Mouse (Mus musculus): ENCODE data around the gene Rpl18. TPM values are rescaled to one million over a fixed set of nuclear protein-coding genes. Genes with fewer than 3 reads are reported as not detected.

Rpl18 gene
- polyA plus RNA-seq, 1 experiment, result 3,224 TPM

DNA sequence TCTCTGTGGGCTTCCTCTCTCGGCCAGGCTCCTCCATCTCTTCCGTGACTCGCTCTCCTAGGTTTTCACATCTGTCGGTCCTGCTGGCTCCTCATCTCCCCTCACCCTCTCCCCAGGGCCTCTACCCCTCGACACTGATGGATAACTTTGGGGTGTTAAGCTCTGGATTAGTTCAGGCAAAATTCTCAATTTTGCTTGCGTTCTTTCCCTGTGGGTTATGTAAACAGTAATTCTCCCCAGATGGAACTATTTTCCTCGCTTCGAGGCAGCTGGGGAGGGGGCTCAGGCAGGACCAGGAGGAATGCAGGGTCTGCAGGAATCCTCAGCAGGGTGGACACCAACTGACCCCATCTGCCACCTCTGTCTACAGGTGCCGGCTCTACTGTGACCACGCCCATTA, 29.4 kb upstream of the Rpl18 start:
- no peaks in the 10 kb centered on the region for H3K79me2 ChIP-seq (ENCODE audit: control insufficient read depth, insufficient read depth)
- no peak overlapping the region for H3K4me3 ChIP-seq
- H3ac ChIP-seq (ENCODE audit: control insufficient read depth, insufficient read length), result no peak overlapping the region
- no peaks in the 10 kb centered on the region for H3K27me3 ChIP-seq (ENCODE audit: control insufficient read depth, insufficient read depth, insufficient read length)
- no peak for TF ChIP-seq MAX (IDR thresholded peaks at IDR 0.05; ENCODE audit: low read depth)
- TF ChIP-seq MYOG (IDR thresholded peaks at IDR 0.05; ENCODE audit: control insufficient read depth in 1 of 3, insufficient read depth in 1 of 3, insufficient read length in 2 of 3, low read depth in 2 of 3), result no peak
- no peak for TF ChIP-seq MYOD1 (IDR thresholded peaks at IDR 0.05; ENCODE audit: control insufficient read depth in 1 of 3, insufficient read length in 2 of 3, low read depth in 2 of 3)
- no peak for TF ChIP-seq REST (IDR thresholded peaks at IDR 0.05; ENCODE audit: insufficient read depth, insufficient read length)
- no peak for TF ChIP-seq E2F4 (IDR thresholded peaks at IDR 0.05; ENCODE audit: insufficient read depth)
- TF ChIP-seq CEBPB (IDR thresholded peaks at IDR 0.05; ENCODE audit: insufficient read depth, poor library complexity, severe bottlenecking), result no peak
- TF ChIP-seq POLR2AphosphoS2 (IDR thresholded peaks at IDR 0.05; ENCODE audit: insufficient read length, low read depth), result no peak
- no peak for TF ChIP-seq POLR2A (IDR thresholded peaks at IDR 0.05; ENCODE audit: insufficient read length, low read depth)
- no peaks in the 10 kb centered on the region for H3K36me3 ChIP-seq (ENCODE audit: control insufficient read depth, insufficient read depth)
- H3K4me2 ChIP-seq (ENCODE audit: low read depth), result no peak overlapping the region

DNA sequence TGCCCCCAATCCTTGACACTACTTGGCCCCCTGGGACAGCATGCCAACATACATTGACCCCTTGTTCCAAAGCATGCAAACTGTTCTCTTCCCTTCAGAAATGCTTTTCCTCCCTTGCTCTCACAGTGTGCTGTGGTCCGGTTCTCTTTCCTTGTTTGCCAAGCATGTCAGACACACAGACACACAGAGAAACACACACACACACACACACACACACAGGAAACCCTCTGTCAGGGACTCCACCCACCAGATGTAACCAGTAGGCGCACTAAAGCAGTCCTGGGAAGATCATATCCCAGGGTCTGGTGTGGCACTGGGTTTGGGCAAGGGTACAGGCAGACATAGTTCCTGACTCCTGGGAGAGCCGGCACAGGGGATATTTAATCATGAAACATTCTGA, 28.4 kb upstream of the Rpl18 start:
- Histone ChIP-seq H3K4me2 (ENCODE audit: low read depth) (no peak overlapping the region), H3K27me3 (ENCODE audit: control insufficient read depth, insufficient read depth, insufficient read length) (no peaks in the 10 kb centered on the region), H3K79me2 (ENCODE audit: control insufficient read depth, insufficient read depth) (no peaks in the 10 kb centered on the region), H3ac (ENCODE audit: control insufficient read depth, insufficient read length) (no peak overlapping the region), H3K36me3 (ENCODE audit: control insufficient read depth, insufficient read depth) (no peaks in the 10 kb centered on the region), H3K4me3 (no peak overlapping the region)
- TF ChIP-seq POLR2A (IDR thresholded peaks at IDR 0.05; ENCODE audit: insufficient read length, low read depth), result no peak
- TF ChIP-seq E2F4 (IDR thresholded peaks at IDR 0.05; ENCODE audit: insufficient read depth), result no peak
- TF ChIP-seq MYOG (IDR thresholded peaks at IDR 0.05; ENCODE audit: control insufficient read depth in 1 of 3, insufficient read depth in 1 of 3, insufficient read length in 2 of 3, low read depth in 2 of 3), result no peak
- no peak for TF ChIP-seq SRF (IDR thresholded peaks at IDR 0.05; ENCODE audit: control insufficient read depth, insufficient read length, low read depth)
- TF ChIP-seq TCF12 (IDR thresholded peaks at IDR 0.05; ENCODE audit: insufficient read depth, poor library complexity, severe bottlenecking), result no peak
- TF ChIP-seq USF1 (IDR thresholded peaks at IDR 0.05; ENCODE audit: low read depth), result no peak
- no peak for TF ChIP-seq CEBPB (IDR thresholded peaks at IDR 0.05; ENCODE audit: insufficient read depth, poor library complexity, severe bottlenecking)
- TF ChIP-seq REST (IDR thresholded peaks at IDR 0.05; ENCODE audit: insufficient read depth, insufficient read length), result no peak
- TF ChIP-seq MAX (IDR thresholded peaks at IDR 0.05; ENCODE audit: low read depth), result no peak

GRCm38 (mm10) chr7:45689099-45689498, 26.2 kb upstream of the Rpl18 start:
- no peaks in the 10 kb centered on the region for H3K27me3 ChIP-seq (ENCODE audit: control insufficient read depth, insufficient read depth, insufficient read length)
- no peak overlapping the region for H3K4me3 ChIP-seq
- TF ChIP-seq SRF (IDR thresholded peaks at IDR 0.05; ENCODE audit: control insufficient read depth, insufficient read length, low read depth), result no peak
- no peak for TF ChIP-seq TCF3 (IDR thresholded peaks at IDR 0.05; ENCODE audit: insufficient read length, low read depth)
- no peak for TF ChIP-seq MYOG (IDR thresholded peaks at IDR 0.05; ENCODE audit: control insufficient read depth in 1 of 3, insufficient read depth in 1 of 3, insufficient read length in 2 of 3, low read depth in 2 of 3)
- no peak for TF ChIP-seq TCF12 (IDR thresholded peaks at IDR 0.05; ENCODE audit: insufficient read depth, poor library complexity, severe bottlenecking)
- no peak for TF ChIP-seq E2F4 (IDR thresholded peaks at IDR 0.05; ENCODE audit: insufficient read depth)
- TF ChIP-seq CEBPB (IDR thresholded peaks at IDR 0.05; ENCODE audit: insufficient read depth, poor library complexity, severe bottlenecking), result no peak
- TF ChIP-seq REST (IDR thresholded peaks at IDR 0.05; ENCODE audit: insufficient read depth, insufficient read length), result no peak
- TF ChIP-seq POLR2A (IDR thresholded peaks at IDR 0.05; ENCODE audit: insufficient read length, low read depth), result no peak
- TF ChIP-seq MAX (IDR thresholded peaks at IDR 0.05; ENCODE audit: low read depth), result no peak
- TF ChIP-seq POLR2AphosphoS2 (IDR thresholded peaks at IDR 0.05; ENCODE audit: insufficient read length, low read depth), result no peak
- no peak for TF ChIP-seq USF1 (IDR thresholded peaks at IDR 0.05; ENCODE audit: low read depth)
- TF ChIP-seq MYOD1 (IDR thresholded peaks at IDR 0.05; ENCODE audit: control insufficient read depth in 1 of 3, insufficient read length in 2 of 3, low read depth in 2 of 3), result no peak
- H3K4me2 ChIP-seq (ENCODE audit: low read depth), result no peak overlapping the region
- no peaks in the 10 kb centered on the region for H3K79me2 ChIP-seq (ENCODE audit: control insufficient read depth, insufficient read depth)
- no peaks in the 10 kb centered on the region for H3K36me3 ChIP-seq (ENCODE audit: control insufficient read depth, insufficient read depth)
- H3ac ChIP-seq (ENCODE audit: control insufficient read depth, insufficient read length), result no peak overlapping the region

GRCm38 (mm10) chr7:45689800-45690199, 25.5 kb upstream of the Rpl18 start:
- H3K27me3 ChIP-seq (ENCODE audit: control insufficient read depth, insufficient read depth, insufficient read length), result no peaks in the 10 kb centered on the region
- H3K4me3 ChIP-seq, result no peak overlapping the region
- H3K36me3 ChIP-seq (ENCODE audit: control insufficient read depth, insufficient read depth), result no peaks in the 10 kb centered on the region
- no peak overlapping the region for H3K4me2 ChIP-seq (ENCODE audit: low read depth)
- TF ChIP-seq TCF12 (IDR thresholded peaks at IDR 0.05; ENCODE audit: insufficient read depth, poor library complexity, severe bottlenecking) (no peak), POLR2A (IDR thresholded peaks at IDR 0.05; ENCODE audit: insufficient read length, low read depth) (no peak), E2F4 (IDR thresholded peaks at IDR 0.05; ENCODE audit: insufficient read depth) (no peak), TCF3 (IDR thresholded peaks at IDR 0.05; ENCODE audit: insufficient read length, low read depth) (no peak), SRF (IDR thresholded peaks at IDR 0.05; ENCODE audit: control insufficient read depth, insufficient read length, low read depth) (no peak), CEBPB (IDR thresholded peaks at IDR 0.05; ENCODE audit: insufficient read depth, poor library complexity, severe bottlenecking) (no peak), POLR2AphosphoS2 (IDR thresholded peaks at IDR 0.05; ENCODE audit: insufficient read length, low read depth) (no peak), MYOG (IDR thresholded peaks at IDR 0.05; ENCODE audit: control insufficient read depth in 1 of 3, insufficient read depth in 1 of 3, insufficient read length in 2 of 3, low read depth in 2 of 3) (no peak), USF1 (IDR thresholded peaks at IDR 0.05; ENCODE audit: low read depth) (no peak), MYOD1 (IDR thresholded peaks at IDR 0.05; ENCODE audit: control insufficient read depth in 1 of 3, insufficient read length in 2 of 3, low read depth in 2 of 3) (no peak), MAX (IDR thresholded peaks at IDR 0.05; ENCODE audit: low read depth) (no peak), REST (IDR thresholded peaks at IDR 0.05; ENCODE audit: insufficient read depth, insufficient read length) (no peak)
- H3K79me2 ChIP-seq (ENCODE audit: control insufficient read depth, insufficient read depth), result no peaks in the 10 kb centered on the region
- H3ac ChIP-seq (ENCODE audit: control insufficient read depth, insufficient read length), result no peak overlapping the region

- Histone ChIP-seq H3K27me3 (ENCODE audit: control insufficient read depth, insufficient read depth, insufficient read length) (no peaks in the 10 kb centered on the region), H3K36me3 (ENCODE audit: control insufficient read depth, insufficient read depth) (no peaks in the 10 kb centered on the region), H3K4me3 (no peak overlapping the region), H3ac (ENCODE audit: control insufficient read depth, insufficient read length) (no peak overlapping the region), H3K4me2 (ENCODE audit: low read depth) (no peak overlapping the region), H3K79me2 (ENCODE audit: control insufficient read depth, insufficient read depth) (no peaks in the 10 kb centered on the region)
- TF ChIP-seq CEBPB (IDR thresholded peaks at IDR 0.05; ENCODE audit: insufficient read depth, poor library complexity, severe bottlenecking) (no peak), MYOD1 (IDR thresholded peaks at IDR 0.05; ENCODE audit: control insufficient read depth in 1 of 3, insufficient read length in 2 of 3, low read depth in 2 of 3) (no peak), POLR2A (IDR thresholded peaks at IDR 0.05; ENCODE audit: insufficient read length, low read depth) (no peak), MYOG (IDR thresholded peaks at IDR 0.05; ENCODE audit: control insufficient read depth in 1 of 3, insufficient read depth in 1 of 3, insufficient read length in 2 of 3, low read depth in 2 of 3) (no peak), TCF12 (IDR thresholded peaks at IDR 0.05; ENCODE audit: insufficient read depth, poor library complexity, severe bottlenecking) (no peak), USF1 (IDR thresholded peaks at IDR 0.05; ENCODE audit: low read depth) (no peak), SRF (IDR thresholded peaks at IDR 0.05; ENCODE audit: control insufficient read depth, insufficient read length, low read depth) (no peak), MAX (IDR thresholded peaks at IDR 0.05; ENCODE audit: low read depth) (no peak), E2F4 (IDR thresholded peaks at IDR 0.05; ENCODE audit: insufficient read depth) (no peak), REST (IDR thresholded peaks at IDR 0.05; ENCODE audit: insufficient read depth, insufficient read length) (no peak), TCF3 (IDR thresholded peaks at IDR 0.05; ENCODE audit: insufficient read length, low read depth) (no peak), POLR2AphosphoS2 (IDR thresholded peaks at IDR 0.05; ENCODE audit: insufficient read length, low read depth) (no peak)
Observed at GRCm38 (mm10) chr7:45692364-45692763, 22.9 kb upstream of the Rpl18 start.
